Comparison of ENCODE assay signal across 9 mouse cellular contexts in the genomic region with DNA sequence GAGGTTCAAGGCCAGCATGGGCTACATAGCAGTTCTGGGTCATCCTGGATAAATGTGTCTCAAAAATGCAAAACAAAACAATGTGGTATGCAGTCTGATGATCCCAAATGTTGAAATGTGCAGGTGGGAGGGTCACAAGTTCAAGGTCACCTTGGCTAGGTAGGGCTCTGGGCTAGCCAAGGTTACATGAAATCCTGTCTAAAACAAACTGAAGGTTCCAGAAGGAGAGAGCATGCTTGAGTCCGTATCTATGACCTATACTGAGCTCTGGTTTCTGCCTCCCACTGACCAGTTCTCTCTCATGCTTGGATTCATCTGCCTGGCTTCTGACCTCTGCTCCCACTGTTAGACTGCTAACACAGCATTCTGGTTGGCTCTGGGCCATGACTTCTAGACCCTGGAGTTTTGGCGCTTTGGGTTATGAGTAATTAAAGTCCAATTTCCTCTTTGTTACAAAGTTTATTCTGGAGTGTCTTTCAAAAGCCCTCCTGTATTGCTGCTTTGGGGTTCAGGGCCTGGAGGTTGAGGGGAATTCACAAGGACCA. TPM values are rescaled to one million over a fixed set of nuclear protein-coding genes. Genes with fewer than 3 reads are reported as not detected.
DNase-seq lines count a peak whose midpoint lies in the region; ATAC-seq and TF ChIP-seq lines count a peak whose summit lies in the region.
"Had no signal": no experiment of that assay in that cellular context is flagged by ENCODE, and none has a peak within 500 bp of the region (broad histone marks: within the 10 kb centered on the region; RNA-seq: fewer than 3 reads in every experiment).

No protein-coding gene starts in this region.

- no peak overlapping the region for H3K9ac ChIP-seq in kidney, embryonic 16.5 days (replicated peaks; ENCODE audit: low read length)
- no peak overlapping the region for H3K9ac ChIP-seq in forebrain, embryonic 13.5 days

- H3K4me1 ChIP-seq in heart, embryonic 10.5 days: peaks cover 70% of the 10 kb centered on the region
- peaks cover 12% of the 10 kb centered on the region for H3K4me1 ChIP-seq in bone marrow, adult 2 months (ENCODE audit: control insufficient read depth, insufficient read depth, low read length)
- H3K4me1 ChIP-seq in kidney, embryonic 16.5 days (ENCODE audit: insufficient read depth, low read length): peaks cover 57% of the 10 kb centered on the region
- peaks cover 56% of the 10 kb centered on the region for H3K4me1 ChIP-seq in forebrain, embryonic 13.5 days

- no peaks in the 10 kb centered on the region for H3K36me3 ChIP-seq in heart, embryonic 10.5 days
- H3K36me3 ChIP-seq in kidney, embryonic 16.5 days (ENCODE audit: insufficient read depth, low read length): no peaks in the 10 kb centered on the region
- H3K36me3 ChIP-seq in forebrain, embryonic 13.5 days (ENCODE audit: poor library complexity, severe bottlenecking): no peaks in the 10 kb centered on the region

- no peaks in the 10 kb centered on the region for H3K27me3 ChIP-seq in heart, embryonic 10.5 days (ENCODE audit: insufficient read depth, poor library complexity, severe bottlenecking)
- no peaks in the 10 kb centered on the region for H3K27me3 ChIP-seq in kidney, embryonic 16.5 days (ENCODE audit: insufficient read depth, low read length)
- H3K27me3 ChIP-seq in forebrain, embryonic 13.5 days: no peaks in the 10 kb centered on the region

- ATAC-seq in kidney, embryonic 16.5 days (ENCODE audit: low FRiP score, low TSS enrichment): no peak
- ATAC-seq in activated CD4-positive, CD25-positive, alpha-beta regulatory T cell, adult 4 months: no peak
- no peak for ATAC-seq in forebrain, embryonic 13.5 days
- no peak for ATAC-seq in erythroblast, adult 5-6 weeks (replicated peaks; ENCODE audit: low FRiP score, poor library complexity, severe bottlenecking)

- 69% methylated on average over 2 of the region's 2 CpGs for WGBS in heart, embryonic 10.5 days
- 62% methylated on average over 2 of the region's 2 CpGs for WGBS in bone marrow, adult 2 months
- 22% methylated on average over 2 of the region's 2 CpGs for WGBS in kidney, embryonic 16.5 days
- WGBS in forebrain, embryonic 13.5 days: 88% methylated on average over 2 of the region's 2 CpGs

- no peak for DNase-seq in heart, embryonic 10.5 days (ENCODE audit: low spot score)
- DNase-seq in heart, postnatal 25 days (ENCODE audit: low spot score): no peak
- peak; percentile 37 for DNase-seq in lung, postnatal 14 days
- DNase-seq: cerebellum, adult 18-20 months had no signal

- peak overlapping the region; percentile 90 for H3K27ac ChIP-seq in heart, embryonic 10.5 days
- peak overlapping the region; percentile 79 for H3K27ac ChIP-seq in bone marrow, adult 2 months (ENCODE audit: control insufficient read depth, insufficient read depth, low read depth, low read length, poor library complexity)
- H3K27ac ChIP-seq in kidney, embryonic 16.5 days (ENCODE audit: low read length): peak overlapping the region; percentile 81
- H3K27ac ChIP-seq in forebrain, embryonic 13.5 days: no peak overlapping the region

- TF ChIP-seq POLR2A in bone marrow, adult 2 months (IDR thresholded peaks at IDR 0.05; ENCODE audit: borderline replicate concordance, control insufficient read depth, low read depth, low read length): no peak

- no peak overlapping the region for H3K4me2 ChIP-seq in kidney, embryonic 16.5 days (replicated peaks; ENCODE audit: low read depth, low read length)
- no peak overlapping the region for H3K4me2 ChIP-seq in forebrain, embryonic 13.5 days

- no peak overlapping the region for H3K4me3 ChIP-seq in heart, embryonic 10.5 days
- H3K4me3 ChIP-seq in bone marrow, adult 2 months (replicated peaks; ENCODE audit: control insufficient read depth, low read depth, low read length): no peak overlapping the region
- no peak overlapping the region for H3K4me3 ChIP-seq in kidney, embryonic 16.5 days (ENCODE audit: low read length)
- no peak overlapping the region for H3K4me3 ChIP-seq in forebrain, embryonic 13.5 days

- intact Hi-C loops in heart, postnatal 25 days (cut with DNase I): no loop called here

- no peaks in the 10 kb centered on the region for H3K9me3 ChIP-seq in heart, embryonic 10.5 days
- no peaks in the 10 kb centered on the region for H3K9me3 ChIP-seq in kidney, embryonic 16.5 days (ENCODE audit: low read length)
- no peaks in the 10 kb centered on the region for H3K9me3 ChIP-seq in forebrain, embryonic 13.5 days (replicated peaks)

- no peak for TF ChIP-seq CTCF in bone marrow, adult 2 months (IDR thresholded peaks at IDR 0.05; ENCODE audit: control insufficient read depth, insufficient read depth, low read length)

RNA-seq across cellular contexts. Expression of a gene that starts 3.9 kb away (rescaled TPM):
- 124 and 134 TPM in 2 replicates for polyA plus RNA-seq in heart, embryonic 10.5 days (2016; fragmentation: Nextera tagmentation; extraction: Ambion mirVana)
- 1 to 10 TPM; 2.3 to 3.2 TPM for total RNA-seq in heart, postnatal 25 days (2021)
- polyA plus RNA-seq in bone marrow, adult 2 months (2011; ENCODE audit: insufficient read depth, insufficient read length, low replicate concordance, missing spikeins): 145 and 156 TPM in 2 replicates
- polyA plus RNA-seq in kidney, embryonic 16.5 days (2015; fragmentation: Nextera tagmentation; extraction: Ambion mirVana): 128 and 136 TPM in 2 replicates
- 10 to 100 TPM; 52.4 to 88.7 TPM for polyA plus RNA-seq in activated CD4-positive, CD25-positive, alpha-beta regulatory T cell, adult 4 months (2017; shearing (Covaris generic))
- polyA plus RNA-seq in forebrain, embryonic 13.5 days (2015; fragmentation: Nextera tagmentation; extraction: Ambion mirVana): 103 and 104 TPM in 2 replicates
- total RNA-seq in erythroblast, adult 5-6 weeks (2015; ENCODE audit: low replicate concordance): 89.2 and 89.4 TPM in 2 replicates
- 157 and 212 TPM in 2 replicates for total RNA-seq in erythroblast, adult 5-6 weeks (2017; ENCODE audit: low replicate concordance)

RNA-seq across cellular contexts. Expression of a gene that starts 4.0 kb away (rescaled TPM):
- 8.8 and 13.5 TPM in 2 replicates for polyA plus RNA-seq in heart, embryonic 10.5 days (2016; fragmentation: Nextera tagmentation; extraction: Ambion mirVana)
- 1 to 10 TPM; 4.3 to 5.6 TPM for total RNA-seq in heart, postnatal 25 days (2021)
- 16.9 and 21.8 TPM in 2 replicates for polyA plus RNA-seq in bone marrow, adult 2 months (2011; ENCODE audit: insufficient read depth, insufficient read length, low replicate concordance, missing spikeins)
- polyA plus RNA-seq in kidney, embryonic 16.5 days (2015; fragmentation: Nextera tagmentation; extraction: Ambion mirVana): 5.8 and 6.1 TPM in 2 replicates
- polyA plus RNA-seq in activated CD4-positive, CD25-positive, alpha-beta regulatory T cell, adult 4 months (2017; shearing (Covaris generic)): 10 to 100 TPM; 23.5 to 24.7 TPM
- polyA plus RNA-seq in forebrain, embryonic 13.5 days (2015; fragmentation: Nextera tagmentation; extraction: Ambion mirVana): 7.4 and 7.5 TPM in 2 replicates
- total RNA-seq in erythroblast, adult 5-6 weeks (2015; ENCODE audit: low replicate concordance): 37.0 and 47.3 TPM in 2 replicates
- 67.8 and 81.4 TPM in 2 replicates for total RNA-seq in erythroblast, adult 5-6 weeks (2017; ENCODE audit: low replicate concordance)

RNA-seq across cellular contexts. Expression of a gene that starts 19.3 kb away (rescaled TPM):
- 275 and 334 TPM in 2 replicates for polyA plus RNA-seq in heart, embryonic 10.5 days (2016; fragmentation: Nextera tagmentation; extraction: Ambion mirVana)
- total RNA-seq in heart, postnatal 25 days (2021): 1 to 10 TPM in 1 of 2 experiments, under 1 TPM in 1; 0.73 to 1.3 TPM
- polyA plus RNA-seq in bone marrow, adult 2 months (2011; ENCODE audit: insufficient read depth, insufficient read length, low replicate concordance, missing spikeins): 390 and 403 TPM in 2 replicates
- polyA plus RNA-seq in kidney, embryonic 16.5 days (2015; fragmentation: Nextera tagmentation; extraction: Ambion mirVana): 284 and 298 TPM in 2 replicates
- polyA plus RNA-seq in activated CD4-positive, CD25-positive, alpha-beta regulatory T cell, adult 4 months (2017; shearing (Covaris generic)): 100 to 1,000 TPM in 1 of 2 experiments, 10 to 100 TPM in 1; 88.3 to 110 TPM
- 231 and 243 TPM in 2 replicates for polyA plus RNA-seq in forebrain, embryonic 13.5 days (2015; fragmentation: Nextera tagmentation; extraction: Ambion mirVana)
- 83.4 and 115 TPM in 2 replicates for total RNA-seq in erythroblast, adult 5-6 weeks (2015; ENCODE audit: low replicate concordance)
- total RNA-seq in erythroblast, adult 5-6 weeks (2017; ENCODE audit: low replicate concordance): 178 and 180 TPM in 2 replicates

RNA-seq across cellular contexts. Expression of a gene that starts 20.3 kb away (rescaled TPM):
- polyA plus RNA-seq in heart, embryonic 10.5 days (2016; fragmentation: Nextera tagmentation; extraction: Ambion mirVana): 1.1 TPM in 2 replicates
- total RNA-seq in heart, postnatal 25 days (2021): 1 to 10 TPM in 1 of 2 experiments, under 1 TPM in 1; 0.36 to 1.2 TPM
- 9.5 and 12.3 TPM in 2 replicates for polyA plus RNA-seq in bone marrow, adult 2 months (2011; ENCODE audit: insufficient read depth, insufficient read length, low replicate concordance, missing spikeins)
- 0.26 and 0.44 TPM in 2 replicates for polyA plus RNA-seq in kidney, embryonic 16.5 days (2015; fragmentation: Nextera tagmentation; extraction: Ambion mirVana)
- polyA plus RNA-seq in activated CD4-positive, CD25-positive, alpha-beta regulatory T cell, adult 4 months (2017; shearing (Covaris generic)): 1 to 10 TPM; 3.8 to 5.6 TPM
- 0.36 and 0.49 TPM in 2 replicates for polyA plus RNA-seq in forebrain, embryonic 13.5 days (2015; fragmentation: Nextera tagmentation; extraction: Ambion mirVana)
- 62.3 and 66.5 TPM in 2 replicates for total RNA-seq in erythroblast, adult 5-6 weeks (2015; ENCODE audit: low replicate concordance)
- total RNA-seq in erythroblast, adult 5-6 weeks (2017; ENCODE audit: low replicate concordance): 31.9 and 39.7 TPM in 2 replicates

RNA-seq across cellular contexts. Expression of a gene that starts 20.3 kb away (rescaled TPM):
- polyA plus RNA-seq in heart, embryonic 10.5 days (2016; fragmentation: Nextera tagmentation; extraction: Ambion mirVana): 68.1 and 76.3 TPM in 2 replicates
- 100 to 1,000 TPM; 109 to 113 TPM for total RNA-seq in heart, postnatal 25 days (2021)
- 56.0 and 120 TPM in 2 replicates for polyA plus RNA-seq in bone marrow, adult 2 months (2011; ENCODE audit: insufficient read depth, insufficient read length, low replicate concordance, missing spikeins)
- 93.2 and 106 TPM in 2 replicates for polyA plus RNA-seq in kidney, embryonic 16.5 days (2015; fragmentation: Nextera tagmentation; extraction: Ambion mirVana)
- polyA plus RNA-seq in activated CD4-positive, CD25-positive, alpha-beta regulatory T cell, adult 4 months (2017; shearing (Covaris generic)): 100 to 1,000 TPM in 1 of 2 experiments, 10 to 100 TPM in 1; 76.0 to 131 TPM
- 15.9 and 17.4 TPM in 2 replicates for polyA plus RNA-seq in forebrain, embryonic 13.5 days (2015; fragmentation: Nextera tagmentation; extraction: Ambion mirVana)
- 52.9 and 77.2 TPM in 2 replicates for total RNA-seq in erythroblast, adult 5-6 weeks (2015; ENCODE audit: low replicate concordance)
- 32.5 and 46.5 TPM in 2 replicates for total RNA-seq in erythroblast, adult 5-6 weeks (2017; ENCODE audit: low replicate concordance)
